Mouse (Mus musculus): ENCODE measurements around the gene Olfr370. TPM values are rescaled to one million over a fixed set of nuclear protein-coding genes. Genes with fewer than 3 reads are reported as not detected.

Olfr370 gene
- not detected in 2 replicates for polyA plus RNA-seq (2012; rRNA removed)

DNA sequence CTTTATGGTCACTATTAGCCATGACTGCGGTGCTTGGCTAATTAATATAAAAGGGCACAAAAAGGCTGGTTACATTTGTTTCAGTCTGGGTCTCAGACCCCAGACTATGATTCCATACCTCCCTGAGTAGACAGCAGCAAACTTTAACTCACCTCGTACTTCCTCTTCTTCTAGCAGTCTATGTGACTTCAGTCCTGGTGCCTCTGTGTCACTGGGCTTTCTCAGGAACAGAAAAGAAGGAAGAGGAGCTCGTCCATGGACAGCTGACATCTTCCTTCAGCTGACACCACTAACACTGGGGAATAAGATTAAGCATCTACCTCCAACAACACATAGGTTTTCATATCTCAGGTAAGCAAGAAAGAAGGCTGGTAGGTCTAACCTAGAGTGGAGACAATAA, at the start of gene Olfr370:
Gene Olfr370 (plus strand): TSS at position 45 of the 400 bp plus-strand sequence.

GRCm38 (mm10) chr8:83566469-83567395, 31.2 kb downstream of the Olfr370 start, which contains the start of gene Ndufb7:
Gene Ndufb7 (plus strand): TSS chr8:83566671.

Other genes with a start within 250 kb of the Olfr370 start
- 0.02 TPM in 1 of 2 replicates, not detected in the other for gene Ucp1, start 245.4 kb upstream of the Olfr370 start, polyA plus RNA-seq (2012; rRNA removed)
- gene Elmod2, start 203.3 kb upstream of the Olfr370 start, polyA plus RNA-seq (2012; rRNA removed) = 3.1 TPM in 2 replicates
- not detected in 2 replicates for gene Mgat4d, start 187.3 kb upstream of the Olfr370 start, polyA plus RNA-seq (2012; rRNA removed)
- 0.07 and 0.08 TPM in 2 replicates for gene Clgn, start 145.9 kb upstream of the Olfr370 start, polyA plus RNA-seq (2012; rRNA removed)
- 21.6 and 23.0 TPM in 2 replicates for gene Scoc, start 77.4 kb upstream of the Olfr370 start, polyA plus RNA-seq (2012; rRNA removed)
- gene Ndufb7, start 30.9 kb downstream of the Olfr370 start, polyA plus RNA-seq (2012; rRNA removed) = 193 and 194 TPM in 2 replicates
- gene Tecr, start 72.2 kb downstream of the Olfr370 start, polyA plus RNA-seq (2012; rRNA removed) = 231 and 255 TPM in 2 replicates
- 20.0 and 25.8 TPM in 2 replicates for gene Dnajb1, start 72.4 kb downstream of the Olfr370 start, polyA plus RNA-seq (2012; rRNA removed)
- 27.5 and 28.5 TPM in 2 replicates for gene Gipc1, start 116.9 kb downstream of the Olfr370 start, polyA plus RNA-seq (2012; rRNA removed)
- 0.22 and 0.26 TPM in 2 replicates for gene Ptger1, start 130.9 kb downstream of the Olfr370 start, polyA plus RNA-seq (2012; rRNA removed)
- gene Pkn1, start 163.4 kb downstream of the Olfr370 start, polyA plus RNA-seq (2012; rRNA removed) = 14.0 and 17.3 TPM in 2 replicates
- gene Ddx39, start 179.4 kb downstream of the Olfr370 start, polyA plus RNA-seq (2012; rRNA removed) = 52.9 and 53.6 TPM in 2 replicates
- gene Adgre5, start 205.5 kb downstream of the Olfr370 start, polyA plus RNA-seq (2012; rRNA removed) = 23.1 and 25.2 TPM in 2 replicates

All from liver, embryonic 18 days (tissue).